ENCODE assay signal across 8 mouse cellular contexts in genomic region chr2:120562859-120563234, GRCm38 (mm10). TPM values are rescaled to one million over a fixed set of nuclear protein-coding genes. Genes with fewer than 3 reads are reported as not detected.
A peak's percentile ranks its signal among the peaks of the same experiment; 100 is the strongest.
DNase-seq lines count a peak whose midpoint lies in the region; ATAC-seq and TF ChIP-seq lines count a peak whose summit lies in the region.

No protein-coding gene starts in this region.

- peak overlapping the region; percentile 79 for H3K4me2 ChIP-seq in liver, embryonic 13.5 days
- peak overlapping the region; percentile 72 for H3K4me2 ChIP-seq in stomach, embryonic 16.5 days (ENCODE audit: low read depth, low read length)

- no peak for TF ChIP-seq POLR2A in cerebellum, adult 2 months (IDR thresholded peaks at IDR 0.05; ENCODE audit: borderline replicate concordance, insufficient read depth, low read length)
- TF ChIP-seq POLR2A in spleen, adult 2 months (IDR thresholded peaks at IDR 0.05; ENCODE audit: low read depth, low read length): no peak

- no peak for DNase-seq in cerebellum, adult 2 months
- DNase-seq in cerebellum, postnatal 14 days: no peak
- no peak for DNase-seq in spleen, adult 2 months (ENCODE audit: low read depth in 1 of 2, low spot score in 2 of 2)
- no peak for DNase-seq in spleen, postnatal 14 days (ENCODE audit: low spot score in 2 of 2)
- DNase-seq in liver, embryonic 13.5 days: no peak
- no peak for DNase-seq in adrenal gland, postnatal 14 days
- DNase-seq in layer of hippocampus, adult 11-12 months (ENCODE audit: low spot score): no peak

- H3K9me3 ChIP-seq in liver, embryonic 13.5 days (replicated peaks): no peaks in the 10 kb centered on the region
- no peaks in the 10 kb centered on the region for H3K9me3 ChIP-seq in stomach, embryonic 16.5 days (replicated peaks; ENCODE audit: control insufficient read depth, low read length)

- H3K4me1 ChIP-seq in cerebellum, adult 2 months (ENCODE audit: control insufficient read depth, insufficient read depth, low read length): no peaks in the 10 kb centered on the region
- H3K4me1 ChIP-seq in spleen, adult 2 months (ENCODE audit: control insufficient read depth, insufficient read depth, insufficient read length): peaks cover 3% of the 10 kb centered on the region; the same call in 1 of the 2 replicates
- peaks cover 60% of the 10 kb centered on the region for H3K4me1 ChIP-seq in liver, embryonic 13.5 days (replicated peaks)
- no peaks in the 10 kb centered on the region; the same call in 1 of the 2 replicates for H3K4me1 ChIP-seq in stomach, embryonic 16.5 days (ENCODE audit: control insufficient read depth, insufficient read depth, low read length)

- no peak for TF ChIP-seq CTCF in cerebellum, adult 2 months (IDR thresholded peaks at IDR 0.05; ENCODE audit: borderline replicate concordance, insufficient read depth, low read depth, low read length)
- TF ChIP-seq CTCF in spleen, adult 2 months (IDR thresholded peaks at IDR 0.05; ENCODE audit: extremely low read depth, insufficient read depth, insufficient read length, insufficient replicate concordance): no peak

- peak overlapping the region; percentile 90 for H3K9ac ChIP-seq in liver, embryonic 13.5 days
- H3K9ac ChIP-seq in stomach, embryonic 16.5 days (ENCODE audit: low read length): peak overlapping the region; percentile 88

- H3K27ac ChIP-seq in cerebellum, adult 2 months (ENCODE audit: insufficient read depth, low read length): no peak overlapping the region
- peak overlapping the region; percentile 78 for H3K27ac ChIP-seq in spleen, adult 2 months (ENCODE audit: insufficient read depth, low read length)
- peak overlapping the region; percentile 76 for H3K27ac ChIP-seq in liver, embryonic 13.5 days
- H3K27ac ChIP-seq in stomach, embryonic 16.5 days (ENCODE audit: low read length): no peak overlapping the region

- WGBS in cerebellum, adult 2 months: 15% methylated on average over 9 of the region's 9 CpGs
- 12% methylated on average over 9 of the region's 9 CpGs for WGBS in spleen, adult 2 months
- 6% methylated on average over 9 of the region's 9 CpGs for WGBS in liver, embryonic 13.5 days (ENCODE audit: insufficient replicate concordance)
- WGBS in stomach, embryonic 16.5 days: 18% methylated on average over 9 of the region's 9 CpGs

- no peaks in the 10 kb centered on the region for H3K27me3 ChIP-seq in cerebellum, adult 2 months (ENCODE audit: control insufficient read depth, insufficient read depth, low read length)
- H3K27me3 ChIP-seq in spleen, adult 2 months (ENCODE audit: control insufficient read depth, insufficient read depth, low read length): no peaks in the 10 kb centered on the region
- no peaks in the 10 kb centered on the region for H3K27me3 ChIP-seq in liver, embryonic 13.5 days
- no peaks in the 10 kb centered on the region for H3K27me3 ChIP-seq in stomach, embryonic 16.5 days (ENCODE audit: control insufficient read depth, insufficient read depth, low read length)

- no peaks in the 10 kb centered on the region for H3K36me3 ChIP-seq in spleen, adult 2 months (ENCODE audit: control insufficient read depth, insufficient read depth, low read length)
- 0 out of 2 replicates have a peak, but pooled peaks cover 5% of the 10 kb centered on the region for H3K36me3 ChIP-seq in liver, embryonic 13.5 days
- no peaks in the 10 kb centered on the region for H3K36me3 ChIP-seq in stomach, embryonic 16.5 days (ENCODE audit: control insufficient read depth, insufficient read depth, low read length)

- peak overlapping the region; percentile 95 for H3K4me3 ChIP-seq in cerebellum, adult 2 months (replicated peaks; ENCODE audit: insufficient read depth, low read depth, low read length)
- peak overlapping the region; percentile 81 for H3K4me3 ChIP-seq in spleen, adult 2 months (ENCODE audit: extremely low read depth, insufficient read depth, insufficient read length)
- H3K4me3 ChIP-seq in liver, embryonic 13.5 days (replicated peaks): peak overlapping the region; percentile 86
- peak overlapping the region; percentile 73 for H3K4me3 ChIP-seq in stomach, embryonic 16.5 days (replicated peaks; ENCODE audit: low read length)

- ATAC-seq in liver, embryonic 13.5 days (ENCODE audit: low read depth): no peak
- ATAC-seq in stomach, embryonic 16.5 days (ENCODE audit: insufficient read depth, low FRiP score): no peak

RNA-seq across cellular contexts. Expression of gene Zfp106, which starts 0.8 kb away (rescaled TPM):
- polyA plus RNA-seq in cerebellum, adult 2 months (2012; rRNA removed): 66.0 and 66.3 TPM in 2 replicates
- polyA plus RNA-seq in spleen, adult 2 months (2012; rRNA removed): 24.3 and 39.8 TPM in 2 replicates
- polyA plus RNA-seq in liver, embryonic 13.5 days (2015; fragmentation: Nextera tagmentation; extraction: Ambion mirVana): 25.6 and 29.1 TPM in 2 replicates
- polyA plus RNA-seq in stomach, embryonic 16.5 days (2015; fragmentation: Nextera tagmentation; extraction: Ambion mirVana): 38.7 and 41.0 TPM in 2 replicates
- total RNA-seq in adrenal gland, postnatal 14 days (2021): 93.3 and 107 TPM in 2 replicates

RNA-seq across cellular contexts. Expression of gene Snap23, which starts 4.6 kb away (rescaled TPM):
- polyA plus RNA-seq in cerebellum, adult 2 months (2012; rRNA removed): 16.9 and 17.8 TPM in 2 replicates
- 3.9 and 4.0 TPM in 2 replicates for polyA plus RNA-seq in spleen, adult 2 months (2012; rRNA removed)
- 31.3 and 36.9 TPM in 2 replicates for polyA plus RNA-seq in liver, embryonic 13.5 days (2015; fragmentation: Nextera tagmentation; extraction: Ambion mirVana)
- polyA plus RNA-seq in stomach, embryonic 16.5 days (2015; fragmentation: Nextera tagmentation; extraction: Ambion mirVana): 52.2 and 56.4 TPM in 2 replicates
- total RNA-seq in adrenal gland, postnatal 14 days (2021): 55.9 and 56.0 TPM in 2 replicates

RNA-seq across cellular contexts. Expression of gene Haus2, which starts 46.3 kb away (rescaled TPM):
- polyA plus RNA-seq in cerebellum, adult 2 months (2012; rRNA removed): 14.0 and 15.9 TPM in 2 replicates
- polyA plus RNA-seq in spleen, adult 2 months (2012; rRNA removed): 0.99 and 1.1 TPM in 2 replicates
- polyA plus RNA-seq in liver, embryonic 13.5 days (2015; fragmentation: Nextera tagmentation; extraction: Ambion mirVana): 17.6 and 19.1 TPM in 2 replicates
- polyA plus RNA-seq in stomach, embryonic 16.5 days (2015; fragmentation: Nextera tagmentation; extraction: Ambion mirVana): 17.6 and 20.5 TPM in 2 replicates
- 13.5 and 14.3 TPM in 2 replicates for total RNA-seq in adrenal gland, postnatal 14 days (2021)

RNA-seq across cellular contexts. Expression of gene Lrrc57, which starts 46.5 kb away (rescaled TPM):
- polyA plus RNA-seq in cerebellum, adult 2 months (2012; rRNA removed): 27.3 and 27.9 TPM in 2 replicates
- 3.5 and 4.6 TPM in 2 replicates for polyA plus RNA-seq in spleen, adult 2 months (2012; rRNA removed)
- 14.2 and 15.6 TPM in 2 replicates for polyA plus RNA-seq in liver, embryonic 13.5 days (2015; fragmentation: Nextera tagmentation; extraction: Ambion mirVana)
- polyA plus RNA-seq in stomach, embryonic 16.5 days (2015; fragmentation: Nextera tagmentation; extraction: Ambion mirVana): 18.4 and 20.9 TPM in 2 replicates
- 13.5 and 15.4 TPM in 2 replicates for total RNA-seq in adrenal gland, postnatal 14 days (2021)

Comparison
In these comparisons a context has a peak if more than half of its experiments do, and no peak if none do; other contexts are left out.
1. H3K27ac ChIP-seq: peak in spleen, adult 2 months (single experiment) and liver, embryonic 13.5 days (single experiment); none in cerebellum, adult 2 months (single experiment) and stomach, embryonic 16.5 days (single experiment).
2. Peak in every context shown above with its lines, with median percentiles within 50 percentile points of each other: H3K4me3 ChIP-seq.